Mouse (Mus musculus): Measurements from ENCODE around the gene Kdm1b.

DNA sequence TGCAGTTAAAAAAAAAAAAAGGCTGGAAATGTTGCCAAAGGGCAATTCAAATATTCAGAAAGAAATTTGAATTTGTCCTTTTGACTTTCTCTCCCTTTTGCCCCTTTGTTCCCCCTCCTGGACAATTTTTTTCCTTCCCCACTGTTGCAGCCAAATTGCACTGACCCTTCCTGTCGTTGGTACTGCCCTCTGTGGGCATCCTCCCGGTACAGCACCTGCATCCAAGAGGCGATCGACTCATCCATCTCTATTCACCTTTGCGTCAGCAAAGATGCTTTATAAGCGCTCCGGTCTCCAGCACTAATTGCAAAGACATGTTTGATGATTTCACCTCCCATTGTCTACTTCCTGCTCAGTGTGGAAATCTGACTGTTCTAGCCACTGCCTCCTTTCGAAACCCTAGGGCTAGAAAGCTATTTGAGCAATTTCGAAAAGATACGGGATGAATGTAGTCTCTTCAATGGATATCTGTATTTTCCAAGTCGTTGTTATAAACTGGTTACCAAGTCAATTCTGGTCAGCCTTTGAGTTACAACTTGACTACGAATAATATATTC lies 78.1 kb downstream of the Kdm1b start:
- TF ChIP-seq POLR2A (IDR thresholded peaks at IDR 0.05; ENCODE audit: control insufficient read depth in 1 of 2, insufficient read depth in 1 of 2, low read depth in 1 of 2, low read length in 2 of 2, poor library complexity in 1 of 2), result no peak
- TF ChIP-seq KAT2A (conservative IDR thresholded peaks at IDR 0.05; ENCODE audit: low read depth, low read length), result no peak
- no peak for TF ChIP-seq USF1 (IDR thresholded peaks at IDR 0.05; ENCODE audit: low read depth, low read length)
- TF ChIP-seq USF2 (IDR thresholded peaks at IDR 0.05; ENCODE audit: borderline replicate concordance in 1 of 2, insufficient read depth in 1 of 2, low read depth in 1 of 2, low read length in 2 of 2), result no peak
- no peak for TF ChIP-seq CTCF (IDR thresholded peaks at IDR 0.05 in 2 of 3, conservative IDR thresholded peaks at IDR 0.05 in 1 of 3; ENCODE audit: control insufficient read depth in 1 of 3, insufficient read depth in 1 of 3, low read depth in 2 of 3, low read length in 3 of 3, poor library complexity in 1 of 3, severe bottlenecking in 1 of 3)
- TF ChIP-seq ZMIZ1 (IDR thresholded peaks at IDR 0.05; ENCODE audit: low read depth, low read length), result no peak
- TF ChIP-seq ZNF384 (IDR thresholded peaks at IDR 0.05; ENCODE audit: low read depth, low read length), result no peak
